Mouse (Mus musculus) stomach, embryonic 14.5 days (tissue): Measurements from ENCODE around the gene Khdrbs2. TPM values are rescaled to one million over a fixed set of nuclear protein-coding genes. Genes with fewer than 3 reads are reported as not detected.

Experiments used
- ATAC-seq: fragments of 200-750 bp; cut with Nextera tagmentation; 2 replicates; pipeline ENCODE4 v1.8.0; 2017; ENCODE audit warnings: low read depth, moderate TSS enrichment; ENCODE audit not compliant: insufficient number of reproducible peaks, insufficient read depth, low FRiP score
- H3K27ac ChIP-seq: fragments of 300-500 bp; sonication (generic); 2 replicates; pipeline ENCODE4 v1.5.1; 2014; ENCODE audit warnings: mild to moderate bottlenecking, low read length, moderate library complexity, mixed read lengths
- H3K27me3 ChIP-seq: fragments of 300-500 bp; sonication (generic); 2 replicates; pipeline ENCODE4 v1.6.1; 2014; ENCODE audit warnings: low read length, control low read depth, mixed read lengths; ENCODE audit not compliant: control insufficient read depth, insufficient read depth
- H3K36me3 ChIP-seq: fragments of 300-500 bp; sonication (generic); 2 replicates; pipeline ENCODE4 v1.6.1; 2014; ENCODE audit warnings: mild to moderate bottlenecking, control low read depth, low read length, moderate library complexity, mixed read lengths; ENCODE audit not compliant: control insufficient read depth, insufficient read depth
- H3K4me1 ChIP-seq: fragments of 300-500 bp; sonication (generic); 2 replicates; pipeline ENCODE4 v1.6.1; 2014; ENCODE audit warnings: low read length, control low read depth, mixed read lengths; ENCODE audit not compliant: control insufficient read depth, insufficient read depth
- H3K4me2 ChIP-seq: fragments of 300-500 bp; sonication (generic); replicated peaks from 2 replicates; pipeline ENCODE4 v1.6.1; 2014; ENCODE audit warnings: low read depth, low read length, control low read depth
- H3K4me3 ChIP-seq: fragments of 300-500 bp; sonication (generic); 2 replicates; pipeline ENCODE4 v1.5.1; 2014; ENCODE audit warnings: low read depth, low read length, control low read depth
- H3K9ac ChIP-seq: fragments of 300-500 bp; sonication (generic); replicated peaks from 2 replicates; pipeline ENCODE4 v1.6.1; 2014; ENCODE audit warnings: low read depth, mild to moderate bottlenecking, control low read depth, low read length, moderate library complexity, mixed read lengths
- H3K9me3 ChIP-seq: fragments of 300-500 bp; sonication (generic); 2 replicates; pipeline ENCODE4 v1.6.1; 2016; ENCODE audit warnings: low read depth, low read length, control low read depth; ENCODE audit not compliant: control insufficient read depth
- WGBS: fragments of 180-500 bp; shearing (Covaris S2); extraction: QIAGEN DNeasy Blood & Tissue Kit; methylation state at CpG from one replicate; pipeline ENCODE4 v1.1.7; 2014; 5-methylcytosine and 5-hydroxymethylcytosine counted together
- polyA plus RNA-seq: library from polyadenylated mRNA; unstranded; fragments of >200 nt; fragmentation: Nextera tagmentation; extraction: Ambion mirVana; gene quantifications from 2 replicates; pipeline ENCODE4 v1.2.1, GENCODE M21; 2014

Khdrbs2 gene
- polyA plus RNA-seq, 1 experiment from 2014 or later, result 6.4 TPM

DNA sequence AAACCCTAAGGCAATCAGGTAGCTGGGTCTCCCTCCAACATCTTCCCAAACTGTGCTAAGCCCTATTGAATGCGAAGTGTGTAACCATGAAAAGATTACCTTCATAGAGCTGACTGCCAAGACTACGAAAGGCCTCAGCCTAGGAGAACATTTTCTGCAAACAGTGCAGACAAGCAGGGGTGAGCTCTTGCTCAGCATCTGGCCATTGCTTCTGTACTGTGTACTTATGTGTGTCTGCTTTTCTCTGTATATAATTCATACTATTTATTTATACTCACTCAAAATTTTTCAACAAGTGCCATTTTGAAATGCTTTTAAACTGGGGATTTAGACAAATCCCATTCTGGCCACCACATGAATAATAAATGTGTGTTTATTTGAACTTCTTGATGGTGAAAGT lies 235.1 kb downstream of the Khdrbs2 start:
- Histone ChIP-seq H3K27ac (no peak overlapping the region), H3K36me3 (no peaks in the 10 kb centered on the region), H3K4me1 (no peaks in the 10 kb centered on the region), H3K9ac (no peak overlapping the region), H3K4me2 (no peak overlapping the region), H3K9me3 (no peaks in the 10 kb centered on the region), H3K27me3 (no peaks in the 10 kb centered on the region), H3K4me3 (no peak overlapping the region)
- ATAC-seq, result peak; percentile 63; the same call in 1 of the 2 replicates
- 38% methylated on average over 2 of the region's 2 CpGs for WGBS

DNA sequence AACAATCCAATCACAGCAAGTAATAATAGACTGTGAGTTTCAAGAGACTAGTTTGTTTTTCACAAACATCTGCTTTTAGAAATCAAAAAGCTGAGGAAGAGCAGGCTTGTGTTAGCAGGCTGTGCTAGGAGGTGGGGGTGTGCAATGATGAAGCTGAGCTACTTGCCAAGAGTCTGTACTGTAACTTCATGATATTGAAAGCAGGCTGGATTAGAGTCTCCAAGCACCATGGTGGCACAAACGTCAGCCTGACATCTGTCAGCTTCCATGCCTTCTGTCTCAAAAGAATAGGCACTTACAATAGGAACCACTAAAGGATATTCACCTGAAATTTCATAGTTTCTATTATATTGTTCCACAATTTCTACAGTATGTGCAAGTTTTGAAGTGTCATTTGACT lies 255.9 kb downstream of the Khdrbs2 start:
- Histone ChIP-seq H3K4me2 (no peak overlapping the region), H3K4me3 (no peak overlapping the region), H3K27ac (no peak overlapping the region), H3K27me3 (no peaks in the 10 kb centered on the region), H3K36me3 (no peaks in the 10 kb centered on the region), H3K9ac (no peak overlapping the region), H3K4me1 (no peaks in the 10 kb centered on the region), H3K9me3 (no peaks in the 10 kb centered on the region)
- ATAC-seq, result no peak
- WGBS, result 47% methylated on average over 1 of the region's 1 CpGs

DNA sequence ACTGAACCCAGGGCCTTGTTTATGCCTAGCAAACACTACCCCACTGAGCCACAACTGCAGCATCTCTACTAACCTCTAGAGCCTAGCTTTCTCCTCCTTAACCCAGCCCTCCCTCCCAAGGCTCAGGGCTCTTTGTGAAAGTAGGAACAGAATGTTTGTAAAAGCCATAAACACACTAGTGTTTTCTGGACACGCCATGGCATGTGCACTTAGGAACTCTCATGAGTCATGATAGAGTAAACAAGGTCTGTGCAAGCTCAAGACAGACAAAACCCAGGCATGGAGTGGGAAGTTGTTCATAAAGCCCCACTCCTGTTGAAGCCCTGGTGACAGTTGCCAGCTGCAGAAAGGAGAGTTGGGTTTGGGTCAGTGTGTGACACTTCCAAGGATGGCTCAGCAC lies 257.0 kb downstream of the Khdrbs2 start:
- H3K9ac ChIP-seq, result no peak overlapping the region
- no peak overlapping the region for H3K4me2 ChIP-seq
- H3K27ac ChIP-seq, result no peak overlapping the region
- no peaks in the 10 kb centered on the region for H3K27me3 ChIP-seq
- peak; percentile 86 for ATAC-seq
- H3K36me3 ChIP-seq, result no peaks in the 10 kb centered on the region
- H3K4me3 ChIP-seq, result no peak overlapping the region
- H3K4me1 ChIP-seq, result no peaks in the 10 kb centered on the region
- 7% methylated on average over 1 of the region's 1 CpGs for WGBS
- H3K9me3 ChIP-seq, result no peaks in the 10 kb centered on the region

DNA sequence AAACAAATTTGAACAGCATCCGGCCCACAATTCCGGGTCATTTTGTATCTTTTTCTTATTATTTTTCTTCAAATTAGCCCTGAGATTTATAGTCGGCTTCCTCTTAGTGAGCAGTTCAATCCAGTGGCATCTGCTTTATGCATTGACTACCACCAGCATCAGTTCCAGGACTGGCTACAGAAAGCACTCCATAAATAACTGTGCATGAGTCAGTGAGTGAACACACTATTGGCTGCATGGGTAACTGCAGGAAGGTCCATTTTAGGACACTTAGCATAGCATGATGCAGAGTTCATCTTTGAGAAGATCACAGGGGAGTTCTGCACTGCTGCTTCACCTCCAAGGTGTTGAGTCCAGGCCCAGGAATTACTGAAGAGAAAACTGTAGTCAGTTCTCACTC lies 258.0 kb downstream of the Khdrbs2 start:
- H3K9ac ChIP-seq, result no peak overlapping the region
- H3K4me1 ChIP-seq, result no peaks in the 10 kb centered on the region
- no peak for ATAC-seq
- H3K27me3 ChIP-seq, result no peaks in the 10 kb centered on the region
- H3K27ac ChIP-seq, result no peak overlapping the region
- WGBS, result 86% methylated on average over 3 of the region's 3 CpGs
- no peak overlapping the region for H3K4me2 ChIP-seq
- H3K9me3 ChIP-seq, result no peaks in the 10 kb centered on the region
- no peak overlapping the region for H3K4me3 ChIP-seq
- no peaks in the 10 kb centered on the region for H3K36me3 ChIP-seq

DNA sequence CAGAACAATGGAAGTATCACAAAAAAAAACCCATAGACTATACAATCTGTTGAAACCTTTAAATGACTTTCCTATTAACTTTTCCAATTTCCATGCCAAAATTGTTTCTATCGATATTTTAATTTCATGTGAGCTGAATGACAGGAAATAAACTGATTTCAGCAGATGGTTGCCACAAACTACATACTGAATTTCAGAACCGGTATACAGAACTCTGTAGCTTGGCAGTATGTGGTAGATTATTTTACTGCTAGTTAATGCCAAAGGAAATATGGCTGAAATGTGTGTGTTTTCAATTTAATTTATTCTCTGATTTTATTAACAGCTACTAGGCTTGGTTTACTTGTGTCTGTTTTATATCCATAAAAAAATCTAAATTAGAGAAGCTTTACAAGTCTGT lies 260.6 kb downstream of the Khdrbs2 start:
- Histone ChIP-seq H3K27ac (no peak overlapping the region), H3K4me1 (no peaks in the 10 kb centered on the region), H3K4me3 (no peak overlapping the region), H3K4me2 (no peak overlapping the region), H3K9me3 (no peaks in the 10 kb centered on the region), H3K27me3 (no peaks in the 10 kb centered on the region), H3K36me3 (no peaks in the 10 kb centered on the region), H3K9ac (no peak overlapping the region)
- 77% methylated on average over 2 of the region's 2 CpGs for WGBS
- ATAC-seq, result no peak

DNA sequence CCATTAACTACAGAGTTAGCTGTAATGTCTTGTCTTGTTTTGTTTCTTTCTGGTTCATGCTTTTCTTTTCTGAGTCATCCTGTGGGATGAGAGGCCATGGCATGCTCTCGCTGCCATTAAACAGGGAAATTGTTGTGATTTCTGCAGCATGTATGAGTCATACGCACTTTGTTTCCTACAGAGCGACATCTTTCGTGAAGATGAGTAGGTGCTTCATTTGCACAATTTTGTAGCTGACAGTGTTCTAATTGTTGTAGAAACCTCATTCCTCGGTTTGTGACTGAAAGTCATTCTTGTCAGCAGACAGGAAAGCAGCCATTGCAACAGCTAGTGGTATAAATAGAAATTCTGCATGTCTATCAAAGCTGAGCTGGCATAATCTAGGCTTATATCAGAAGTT lies 271.4 kb downstream of the Khdrbs2 start:
- 82% methylated on average over 5 of the region's 5 CpGs for WGBS
- no peaks in the 10 kb centered on the region for H3K4me1 ChIP-seq
- no peaks in the 10 kb centered on the region for H3K27me3 ChIP-seq
- H3K36me3 ChIP-seq, result no peaks in the 10 kb centered on the region
- no peak overlapping the region for H3K4me3 ChIP-seq
- H3K27ac ChIP-seq, result no peak overlapping the region
- ATAC-seq, result no peak
- no peaks in the 10 kb centered on the region for H3K9me3 ChIP-seq
- H3K9ac ChIP-seq, result no peak overlapping the region
- H3K4me2 ChIP-seq, result no peak overlapping the region

DNA sequence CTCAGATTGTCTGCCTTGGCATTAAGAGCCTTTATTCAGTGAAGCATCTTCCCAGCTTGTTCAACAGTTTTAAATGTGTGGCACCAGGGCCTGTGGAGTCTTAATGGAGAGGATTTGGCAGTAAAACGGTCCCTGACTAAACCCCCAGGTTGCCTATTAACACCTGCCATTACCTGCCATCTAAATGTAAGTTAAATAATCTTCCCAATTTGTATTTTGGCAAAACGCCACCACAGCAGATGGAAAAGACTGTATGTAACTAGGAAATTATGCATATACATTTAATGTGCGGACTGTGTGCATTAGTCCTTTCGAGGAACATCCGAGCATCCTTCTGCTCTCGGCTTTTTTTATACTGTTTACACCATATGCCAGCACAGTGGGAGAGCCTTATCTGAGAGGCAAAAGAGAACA lies 290.6 kb downstream of the Khdrbs2 start:
- Histone ChIP-seq H3K36me3 (no peaks in the 10 kb centered on the region), H3K27ac (no peak overlapping the region), H3K4me1 (no peaks in the 10 kb centered on the region), H3K4me2 (no peak overlapping the region), H3K9ac (no peak overlapping the region), H3K27me3 (no peaks in the 10 kb centered on the region), H3K9me3 (no peaks in the 10 kb centered on the region), H3K4me3 (no peak overlapping the region)
- ATAC-seq, result no peak
- WGBS, result 66% methylated on average over 6 of the region's 6 CpGs

DNA sequence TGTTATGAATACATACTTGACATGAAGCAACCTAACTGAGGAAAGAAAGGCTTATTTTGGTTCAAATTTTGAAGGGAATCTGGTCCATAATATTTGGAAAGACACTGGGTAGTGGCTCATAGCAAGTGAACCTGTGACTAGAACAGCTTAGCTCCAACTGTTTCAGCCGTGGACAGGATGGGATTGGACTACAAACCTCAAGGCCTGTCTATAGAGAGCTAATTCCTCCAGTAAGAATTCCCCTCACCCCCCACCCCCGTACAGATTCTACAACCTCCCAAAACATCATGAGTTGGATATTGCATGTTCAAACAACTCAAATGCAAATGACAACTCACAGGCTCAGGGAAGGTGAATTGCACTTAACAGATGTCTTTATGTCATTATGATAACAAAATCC lies 298.5 kb downstream of the Khdrbs2 start:
- no peak overlapping the region for H3K9ac ChIP-seq
- H3K9me3 ChIP-seq, result no peaks in the 10 kb centered on the region
- H3K27me3 ChIP-seq, result no peaks in the 10 kb centered on the region
- no peak overlapping the region for H3K4me2 ChIP-seq
- H3K36me3 ChIP-seq, result no peaks in the 10 kb centered on the region
- no peak overlapping the region for H3K27ac ChIP-seq
- no peak overlapping the region for H3K4me3 ChIP-seq
- 84% methylated on average over 2 of the region's 2 CpGs for WGBS
- H3K4me1 ChIP-seq, result no peaks in the 10 kb centered on the region
- ATAC-seq, result no peak

DNA sequence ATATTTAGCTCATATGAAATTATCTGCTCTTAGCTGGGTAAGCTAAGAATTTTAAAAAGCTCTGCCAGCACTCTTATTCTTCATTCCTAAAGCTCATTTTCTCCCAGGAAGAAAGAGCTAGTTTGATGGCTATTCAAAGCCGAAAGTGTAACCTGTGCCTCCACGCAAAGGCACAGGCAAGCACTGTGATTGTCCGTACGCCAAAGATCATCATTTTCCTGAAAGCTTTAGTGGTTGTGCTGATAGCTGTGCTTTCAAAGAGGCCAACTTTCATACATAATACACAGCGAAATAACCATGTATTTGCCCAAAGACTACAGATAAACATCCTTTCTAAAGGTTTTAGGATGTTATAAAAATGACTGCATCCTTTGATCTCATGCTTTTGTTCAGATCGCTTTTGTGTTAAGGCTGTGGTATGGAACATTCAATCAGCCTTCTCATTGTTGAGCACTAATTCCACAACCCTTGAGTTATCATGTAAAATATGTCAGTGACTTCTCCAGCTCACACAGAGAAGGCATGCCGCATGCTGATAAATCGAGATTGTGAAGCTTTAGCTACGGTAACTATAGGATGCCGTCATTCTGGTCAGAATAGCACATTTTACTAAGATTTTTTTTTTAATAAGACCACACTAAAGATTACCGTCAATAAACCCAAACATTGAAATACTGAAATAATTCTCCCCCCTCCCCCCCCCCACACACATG lies 299.1 kb downstream of the Khdrbs2 start:
- Histone ChIP-seq H3K27ac (no peak overlapping the region), H3K27me3 (no peaks in the 10 kb centered on the region), H3K9ac (no peak overlapping the region), H3K4me2 (no peak overlapping the region), H3K36me3 (no peaks in the 10 kb centered on the region), H3K9me3 (no peaks in the 10 kb centered on the region), H3K4me3 (no peak overlapping the region), H3K4me1 (no peaks in the 10 kb centered on the region)
- 80% methylated on average over 11 of the region's 11 CpGs for WGBS
- no peak for ATAC-seq
